Comparison of ENCODE assay signal across 9 mouse cellular contexts in genomic region chr15:94214440-94214839, GRCm38 (mm10).
DNase-seq lines count a peak whose midpoint lies in the region; ATAC-seq lines count a peak whose summit lies in the region.
"Had no signal": no experiment of that assay in that cellular context is flagged by ENCODE, and none has a peak within 500 bp of the region (broad histone marks: within the 10 kb centered on the region; RNA-seq: fewer than 3 reads in every experiment).

No protein-coding gene starts in this region.

- H3K4me1 ChIP-seq in midbrain, embryonic 10.5 days, result no peaks in the 10 kb centered on the region
- H3K4me1 ChIP-seq in midbrain, embryonic 15.5 days, result no peaks in the 10 kb centered on the region
- peaks cover 18% of the 10 kb centered on the region for H3K4me1 ChIP-seq in limb, embryonic 12.5 days (replicated peaks)

- H3K27me3 ChIP-seq in midbrain, embryonic 10.5 days (ENCODE audit: low read depth, poor library complexity, severe bottlenecking), result no peaks in the 10 kb centered on the region
- no peaks in the 10 kb centered on the region for H3K27me3 ChIP-seq in midbrain, embryonic 15.5 days (replicated peaks)
- no peaks in the 10 kb centered on the region for H3K27me3 ChIP-seq in limb, embryonic 12.5 days

- H3K9ac ChIP-seq in midbrain, embryonic 15.5 days, result no peak overlapping the region
- no peak overlapping the region for H3K9ac ChIP-seq in limb, embryonic 12.5 days (replicated peaks)

- H3K4me3 ChIP-seq in midbrain, embryonic 10.5 days, result no peak overlapping the region
- no peak overlapping the region for H3K4me3 ChIP-seq in midbrain, embryonic 15.5 days
- no peak overlapping the region for H3K4me3 ChIP-seq in limb, embryonic 12.5 days (replicated peaks)

- no peak overlapping the region for H3K4me2 ChIP-seq in midbrain, embryonic 15.5 days
- peak overlapping the region; percentile 33 for H3K4me2 ChIP-seq in limb, embryonic 12.5 days

- no peaks in the 10 kb centered on the region for H3K36me3 ChIP-seq in midbrain, embryonic 10.5 days
- H3K36me3 ChIP-seq in midbrain, embryonic 15.5 days (replicated peaks), result no peaks in the 10 kb centered on the region
- no peaks in the 10 kb centered on the region for H3K36me3 ChIP-seq in limb, embryonic 12.5 days

- WGBS in midbrain, embryonic 10.5 days, result 64% methylated on average over 9 of the region's 9 CpGs
- 60% methylated on average over 9 of the region's 9 CpGs for WGBS in midbrain, embryonic 15.5 days
- WGBS in limb, embryonic 12.5 days, result 5% methylated on average over 9 of the region's 9 CpGs

- 0 out of 2 replicates have a peak, but pooled peaks have one; percentile 20 for ATAC-seq in cerebellum, adult (ENCODE audit: insufficient number of reproducible peaks, low FRiP score, low TSS enrichment)
- no peak for ATAC-seq in midbrain, embryonic 15.5 days (replicated peaks)
- ATAC-seq in limb, embryonic 12.5 days (ENCODE audit: insufficient number of reproducible peaks, insufficient read depth, low FRiP score, low TSS enrichment, low read depth), result peak; percentile 71; the same call in 1 of the 2 replicates

- DNase-seq in cerebellum, postnatal 36 days, result no peak
- peak; percentile 39 for DNase-seq in midbrain, embryonic 10.5 days (ENCODE audit: low spot score)
- DNase-seq in thymus, postnatal 4 days, result peak; percentile 69
- no peak for DNase-seq in layer of hippocampus, adult 18-20 months (ENCODE audit: low spot score in 2 of 2)
- no peak for DNase-seq in layer of hippocampus, adult 11-12 months (ENCODE audit: low spot score)
- DNase-seq: lung, adult 2 months had no signal

- no peak overlapping the region for H3K27ac ChIP-seq in midbrain, embryonic 10.5 days (replicated peaks)
- H3K27ac ChIP-seq in midbrain, embryonic 15.5 days, result no peak overlapping the region
- H3K27ac ChIP-seq in limb, embryonic 12.5 days, result peak overlapping the region; percentile 41; the same call in 1 of the 2 replicates

- H3K9me3 ChIP-seq in midbrain, embryonic 10.5 days (replicated peaks), result no peaks in the 10 kb centered on the region
- no peaks in the 10 kb centered on the region for H3K9me3 ChIP-seq in midbrain, embryonic 15.5 days
- H3K9me3 ChIP-seq in limb, embryonic 12.5 days, result peaks cover 5% of the 10 kb centered on the region; the same call in 1 of the 2 replicates

Comparison
In these comparisons a context has a peak if more than half of its experiments do, and no peak if none do; other contexts are left out.
1. DNase-seq: peak in midbrain, embryonic 10.5 days (single experiment) and thymus, postnatal 4 days (single experiment); none in cerebellum, postnatal 36 days (0 of 2), layer of hippocampus, adult 18-20 months (0 of 2) and layer of hippocampus, adult 11-12 months (single experiment).